Mouse (Mus musculus) lung, postnatal 0 days (tissue): ENCODE results near the gene Hacd3. TPM values are rescaled to one million over a fixed set of nuclear protein-coding genes. Genes with fewer than 3 reads are reported as not detected.
A peak's percentile ranks its signal among the peaks of the same experiment; 100 is the strongest.

Source experiments
- ATAC-seq: fragments of 200-750 bp; cut with Nextera tagmentation; 2 replicates; pipeline ENCODE4 v1.8.0; 2017; ENCODE audit warnings: moderate library complexity
- DNase-seq: peaks from one replicate; pipeline ENCODE4 v3.0.0-alpha.2; 2016; ENCODE audit warnings: low spot score
- H3K27ac ChIP-seq: fragments of 300-500 bp; sonication (generic); 2 replicates; pipeline ENCODE4 v1.5.1; 2014; ENCODE audit warnings: antibody characterized with exemption, mild to moderate bottlenecking, low read length, mixed read lengths
- H3K27me3 ChIP-seq: fragments of 300-500 bp; sonication (generic); replicated peaks from 2 replicates; pipeline ENCODE4 v1.6.1; 2014; ENCODE audit warnings: low read length, mixed read lengths; ENCODE audit not compliant: insufficient read depth
- H3K36me3 ChIP-seq: fragments of 300-500 bp; sonication (generic); 2 replicates; pipeline ENCODE4 v1.6.1; 2014; ENCODE audit warnings: low read length, mixed read lengths; ENCODE audit not compliant: insufficient read depth
- H3K4me1 ChIP-seq: fragments of 300-500 bp; sonication (generic); 2 replicates; pipeline ENCODE4 v1.6.1; 2014; ENCODE audit warnings: antibody characterized with exemption, low read depth, low read length, mixed read lengths; ENCODE audit not compliant: insufficient read depth
- H3K4me2 ChIP-seq: fragments of 300-500 bp; sonication (generic); replicated peaks from 2 replicates; pipeline ENCODE4 v1.6.1; 2014; ENCODE audit warnings: low read depth, mild to moderate bottlenecking, low read length, moderate library complexity, mixed read lengths
- H3K4me3 ChIP-seq: fragments of 300-500 bp; sonication (generic); 2 replicates; pipeline ENCODE4 v1.5.1; 2014; ENCODE audit warnings: low read depth, low read length
- H3K9ac ChIP-seq: fragments of 300-500 bp; sonication (generic); replicated peaks from 2 replicates; pipeline ENCODE4 v1.6.1; 2014; ENCODE audit warnings: low read depth, mild to moderate bottlenecking
- H3K9me3 ChIP-seq: fragments of 300-500 bp; sonication (generic); 2 replicates; pipeline ENCODE4 v1.6.1; 2016; ENCODE audit warnings: low read length, mixed read lengths
- CTCF ChIP-seq: IDR thresholded peaks from 2 replicates; pipeline ENCODE4 v1.5.1; 2016; ENCODE audit warnings: antibody characterized with exemption, mild to moderate bottlenecking
- EP300 ChIP-seq: IDR thresholded peaks from 2 replicates; pipeline ENCODE4 v1.6.1; 2016; ENCODE audit warnings: antibody characterized with exemption, mild to moderate bottlenecking, control low read depth
- WGBS: fragments of 180-500 bp; shearing (Covaris S2); extraction: QIAGEN DNeasy Blood & Tissue Kit; methylation state at CpG from one replicate; pipeline ENCODE4 v1.1.7; 2014; 5-methylcytosine and 5-hydroxymethylcytosine counted together
- polyA plus RNA-seq: library from polyadenylated mRNA; unstranded; fragments of >200 nt; fragmentation: Nextera tagmentation; extraction: Ambion mirVana; gene quantifications from 2 replicates; pipeline ENCODE4 v1.2.1, GENCODE M21; 2015

Gene Hacd3
- 88.4 and 100 TPM in 2 replicates for polyA plus RNA-seq

DNA sequence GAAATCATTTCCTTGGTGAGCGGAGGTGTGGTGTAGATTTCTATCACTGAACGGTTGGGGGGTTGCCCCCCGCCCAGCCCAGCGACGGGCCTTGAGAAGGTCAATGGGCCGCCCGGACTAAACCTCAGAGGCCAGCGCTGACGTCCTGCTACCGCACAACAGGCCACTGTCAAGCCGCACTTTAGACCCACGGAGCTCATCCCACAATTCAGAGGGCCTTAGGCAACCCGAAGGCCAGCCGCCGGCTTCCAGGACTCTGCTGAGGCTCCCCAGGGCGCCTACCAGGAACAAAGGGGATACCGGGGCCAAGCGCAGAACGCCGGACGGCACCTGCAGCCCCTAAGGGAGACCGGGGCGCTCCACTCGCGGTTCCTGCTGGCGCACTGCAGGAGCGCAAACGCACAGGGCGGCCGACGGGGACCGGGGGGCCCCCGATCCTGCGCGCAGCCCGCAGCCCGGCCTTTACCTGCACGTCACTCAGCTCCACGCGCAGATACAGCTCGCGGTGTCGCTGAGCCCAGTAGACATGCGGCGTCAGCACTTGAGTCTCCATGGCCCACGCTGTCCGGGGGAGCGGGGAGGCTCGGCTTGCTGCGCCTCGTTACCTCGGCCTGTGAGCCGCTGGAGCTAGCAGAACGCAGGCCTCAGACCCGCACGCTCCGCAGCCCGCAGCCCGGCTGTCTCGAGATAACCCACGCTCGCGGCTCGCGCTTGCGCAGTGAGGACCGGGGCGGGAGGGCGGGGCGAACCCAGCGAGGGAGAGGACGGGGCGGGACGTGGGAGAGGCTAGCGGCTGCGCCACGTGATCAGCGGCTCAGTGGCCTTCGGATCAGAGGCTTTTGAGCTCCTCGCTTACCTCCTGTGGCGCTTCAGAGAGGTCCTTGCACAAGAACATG is at the start of gene Hacd3:
Gene Hacd3 (minus strand): TSS at position 703 of the 896 bp plus-strand sequence.
- peak within 1 kb of the TSS; percentile 84 for H3K9ac ChIP-seq
- no peak for TF ChIP-seq EP300
- no peak for TF ChIP-seq CTCF
- ATAC-seq: peak; percentile 94
- no peaks in the 10 kb centered on the region for H3K27me3 ChIP-seq
- no peaks in the 10 kb centered on the region for H3K36me3 ChIP-seq
- H3K9me3 ChIP-seq: no peaks in the 10 kb centered on the region
- H3K4me2 ChIP-seq: peak within 1 kb of the TSS; percentile 97
- H3K4me1 ChIP-seq: peaks cover 27% of the 10 kb centered on the region; the same call in 1 of the 2 replicates
- under 1% methylated on average over 71 of the region's 81 CpGs for WGBS
- H3K4me3 ChIP-seq: peak within 1 kb of the TSS; percentile 92
- H3K27ac ChIP-seq: peak within 1 kb of the TSS; percentile 85
- DNase-seq: peak; percentile 98

- DNase-seq (no peak), ATAC-seq (no peak)
- no peaks in the 10 kb centered on the region for H3K9me3 ChIP-seq
- H3K4me2 ChIP-seq: no peak overlapping the region
- 94% methylated on average over 3 of the region's 3 CpGs for WGBS
- no peaks in the 10 kb centered on the region for H3K4me1 ChIP-seq
- no peak overlapping the region for H3K4me3 ChIP-seq
- no peak overlapping the region for H3K27ac ChIP-seq
- H3K36me3 ChIP-seq: peaks cover 42% of the 10 kb centered on the region
- H3K27me3 ChIP-seq: no peaks in the 10 kb centered on the region
- H3K9ac ChIP-seq: no peak overlapping the region
- TF ChIP-seq EP300 (no peak), CTCF (no peak)
These were observed 49.1 kb upstream of the Hacd3 start for GRCm38 (mm10) chr9:65070587-65070986.

- Histone ChIP-seq H3K27ac (no peak overlapping the region), H3K4me2 (no peak overlapping the region), H3K4me3 (no peak overlapping the region), H3K36me3 (peaks cover 39% of the 10 kb centered on the region), H3K4me1 (no peaks in the 10 kb centered on the region), H3K9me3 (no peaks in the 10 kb centered on the region), H3K9ac (no peak overlapping the region), H3K27me3 (no peaks in the 10 kb centered on the region)
- TF ChIP-seq EP300 (no peak), CTCF (no peak)
- 81% methylated on average over 7 of the region's 7 CpGs for WGBS
- no peak for ATAC-seq
- no peak for DNase-seq
These were observed 42.8 kb upstream of the Hacd3 start for GRCm38 (mm10) chr9:65064251-65064650.

- no peak overlapping the region for H3K4me3 ChIP-seq
- WGBS: 92% methylated on average over 3 of the region's 3 CpGs
- H3K4me2 ChIP-seq: no peak overlapping the region
- DNase-seq (no peak), ATAC-seq (no peak)
- H3K9ac ChIP-seq: no peak overlapping the region
- no peaks in the 10 kb centered on the region for H3K4me1 ChIP-seq
- TF ChIP-seq EP300 (no peak), CTCF (no peak)
- no peaks in the 10 kb centered on the region for H3K27me3 ChIP-seq
- H3K36me3 ChIP-seq: peaks cover 53% of the 10 kb centered on the region
- no peaks in the 10 kb centered on the region for H3K9me3 ChIP-seq
- H3K27ac ChIP-seq: no peak overlapping the region
These were observed 29.5 kb upstream of the Hacd3 start for GRCm38 (mm10) chr9:65050981-65051380.

GRCm38 (mm10) chr9:65049422-65049821 is 27.9 kb upstream of the Hacd3 start:
- WGBS: 94% methylated on average over 5 of the region's 5 CpGs
- Histone ChIP-seq H3K27me3 (no peaks in the 10 kb centered on the region), H3K4me2 (no peak overlapping the region), H3K36me3 (peaks cover 61% of the 10 kb centered on the region), H3K9ac (no peak overlapping the region), H3K4me1 (no peaks in the 10 kb centered on the region), H3K4me3 (no peak overlapping the region), H3K27ac (no peak overlapping the region), H3K9me3 (no peaks in the 10 kb centered on the region)
- no peak for DNase-seq
- TF ChIP-seq EP300: no peak
- no peak for TF ChIP-seq CTCF
- no peak for ATAC-seq

GRCm38 (mm10) chr9:65046993-65047392 is 25.5 kb upstream of the Hacd3 start:
- Histone ChIP-seq H3K9me3 (no peaks in the 10 kb centered on the region), H3K4me2 (no peak overlapping the region), H3K27ac (no peak overlapping the region), H3K4me3 (no peak overlapping the region), H3K9ac (no peak overlapping the region), H3K27me3 (no peaks in the 10 kb centered on the region), H3K4me1 (no peaks in the 10 kb centered on the region), H3K36me3 (peaks cover 58% of the 10 kb centered on the region)
- ATAC-seq (no peak), DNase-seq (no peak)
- TF ChIP-seq EP300 (peak; percentile 57; the same call in 1 of the 2 replicates), CTCF (no peak)
- WGBS: 64% methylated on average over 1 of the region's 1 CpGs
